ENCODE assay signal across 9 mouse cellular contexts in the genomic region with DNA sequence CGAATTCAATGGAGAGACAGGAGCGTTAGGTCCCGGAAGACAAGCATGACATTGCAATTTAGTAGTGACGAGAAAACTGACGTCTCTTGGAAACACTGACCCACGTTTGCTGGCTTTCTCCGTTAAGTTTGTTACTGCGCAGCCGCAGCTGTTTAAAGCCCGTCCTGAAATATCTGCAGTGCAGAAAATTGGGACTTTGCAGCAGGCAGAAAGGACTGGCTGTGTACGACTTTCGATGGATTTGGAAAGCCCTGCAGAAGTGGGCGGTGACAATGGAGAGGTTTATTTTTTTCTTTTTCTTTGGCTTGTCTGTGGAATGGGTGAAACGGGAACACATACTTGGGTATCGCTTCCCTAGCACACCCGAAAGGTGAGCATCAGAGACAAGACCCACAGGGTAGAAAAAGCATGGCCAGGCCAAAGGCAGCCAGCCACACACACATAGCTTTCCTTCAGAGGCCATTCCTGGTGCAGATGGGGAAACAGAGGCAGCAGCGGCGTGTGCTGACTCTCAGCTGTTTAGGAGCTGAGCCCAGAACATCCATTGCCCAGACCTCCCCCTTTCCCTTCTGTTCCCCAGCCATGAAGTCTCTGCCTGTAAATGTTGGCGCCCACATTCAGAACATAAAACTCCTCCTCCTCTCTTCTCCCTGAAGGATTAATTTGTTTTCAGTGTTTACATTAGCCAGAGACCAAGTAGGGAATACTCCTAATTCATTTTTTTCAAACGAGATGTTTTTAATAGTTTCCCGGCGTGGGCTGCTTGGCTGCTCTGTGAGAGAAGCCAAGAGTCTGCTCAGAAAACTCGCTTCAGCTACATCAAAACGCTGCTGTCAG.
A peak's percentile ranks its signal among the peaks of the same experiment; 100 is the strongest.
DNase-seq lines count a peak whose midpoint lies in the region; ATAC-seq and TF ChIP-seq lines count a peak whose summit lies in the region.
"Had no signal": no experiment of that assay in that cellular context is flagged by ENCODE, and none has a peak within 500 bp of the region (broad histone marks: within the 10 kb centered on the region; RNA-seq: fewer than 3 reads in every experiment).

No protein-coding gene starts in this region.

- H3K27ac ChIP-seq in limb, embryonic 14.5 days (replicated peaks; ENCODE audit: low read depth, low read length): no peak overlapping the region
- H3K27ac ChIP-seq in limb, embryonic 10.5 days: no peak overlapping the region
- H3K27ac ChIP-seq in embryonic facial prominence, embryonic 13.5 days: no peak overlapping the region
- peak overlapping the region; percentile 90 for H3K27ac ChIP-seq in layer of hippocampus, adult 2 months
- H3K27ac ChIP-seq in neural tube, embryonic 15.5 days (replicated peaks): no peak overlapping the region
- no peak overlapping the region for H3K27ac ChIP-seq in heart, embryonic 12.5 days (ENCODE audit: poor library complexity, severe bottlenecking)
- H3K27ac ChIP-seq in kidney, embryonic 14.5 days (ENCODE audit: low read depth, low read length): no peak overlapping the region

- TF ChIP-seq CTCF in layer of hippocampus, adult 2 months (conservative IDR thresholded peaks at IDR 0.05): no peak

- H3K4me3 ChIP-seq in limb, embryonic 14.5 days (replicated peaks; ENCODE audit: low read length): no peak overlapping the region
- no peak overlapping the region for H3K4me3 ChIP-seq in limb, embryonic 10.5 days
- H3K4me3 ChIP-seq in embryonic facial prominence, embryonic 13.5 days: peak overlapping the region; percentile 3
- H3K4me3 ChIP-seq in layer of hippocampus, adult 2 months: peak overlapping the region; percentile 13
- peak overlapping the region; percentile 9; the same call in 1 of the 2 replicates for H3K4me3 ChIP-seq in neural tube, embryonic 15.5 days (replicated peaks)
- no peak overlapping the region for H3K4me3 ChIP-seq in heart, embryonic 12.5 days
- H3K4me3 ChIP-seq in kidney, embryonic 14.5 days (ENCODE audit: low read length): no peak overlapping the region

- TF ChIP-seq POLR2A in limb, embryonic 14.5 days (IDR thresholded peaks at IDR 0.05; ENCODE audit: borderline replicate concordance, extremely low read depth, insufficient read depth, insufficient read length): no peak

- ATAC-seq in limb, embryonic 14.5 days (ENCODE audit: low FRiP score, low read depth): no peak
- ATAC-seq in embryonic facial prominence, embryonic 13.5 days (ENCODE audit: insufficient number of reproducible peaks, insufficient read depth, low FRiP score, low TSS enrichment, low read depth): no peak
- no peak for ATAC-seq in neural tube, embryonic 15.5 days (ENCODE audit: low FRiP score)
- no peak for ATAC-seq in heart, embryonic 12.5 days (ENCODE audit: insufficient number of reproducible peaks, low FRiP score)
- ATAC-seq in kidney, embryonic 14.5 days (ENCODE audit: low FRiP score, low TSS enrichment): no peak; the same call in 1 of the 2 replicates

- H3K27me3 ChIP-seq in limb, embryonic 14.5 days (ENCODE audit: control insufficient read depth, insufficient read depth, low read length): no peaks in the 10 kb centered on the region
- H3K27me3 ChIP-seq in limb, embryonic 10.5 days (ENCODE audit: low read depth, poor library complexity, severe bottlenecking): no peaks in the 10 kb centered on the region
- peaks cover 7% of the 10 kb centered on the region; the same call in 1 of the 2 replicates for H3K27me3 ChIP-seq in embryonic facial prominence, embryonic 13.5 days
- H3K27me3 ChIP-seq in neural tube, embryonic 15.5 days (replicated peaks): no peaks in the 10 kb centered on the region
- peaks cover 7% of the 10 kb centered on the region; the same call in 1 of the 2 replicates for H3K27me3 ChIP-seq in heart, embryonic 12.5 days (replicated peaks)
- no peaks in the 10 kb centered on the region for H3K27me3 ChIP-seq in kidney, embryonic 14.5 days (ENCODE audit: control insufficient read depth, insufficient read depth, low read length)

- no peaks in the 10 kb centered on the region for H3K4me1 ChIP-seq in limb, embryonic 14.5 days (ENCODE audit: control insufficient read depth, insufficient read depth, low read length)
- H3K4me1 ChIP-seq in limb, embryonic 10.5 days: no peaks in the 10 kb centered on the region
- H3K4me1 ChIP-seq in embryonic facial prominence, embryonic 13.5 days: peaks cover 16% of the 10 kb centered on the region
- peaks cover 19% of the 10 kb centered on the region for H3K4me1 ChIP-seq in neural tube, embryonic 15.5 days
- H3K4me1 ChIP-seq in heart, embryonic 12.5 days (replicated peaks): no peaks in the 10 kb centered on the region
- no peaks in the 10 kb centered on the region for H3K4me1 ChIP-seq in kidney, embryonic 14.5 days (ENCODE audit: control insufficient read depth, insufficient read depth, low read length)

- H3K9ac ChIP-seq in limb, embryonic 14.5 days (ENCODE audit: low read depth, low read length, severe bottlenecking): no peak overlapping the region
- H3K9ac ChIP-seq in embryonic facial prominence, embryonic 13.5 days: no peak overlapping the region; the same call in 1 of the 2 replicates
- no peak overlapping the region; the same call in 1 of the 2 replicates for H3K9ac ChIP-seq in neural tube, embryonic 15.5 days (replicated peaks)
- no peak overlapping the region for H3K9ac ChIP-seq in heart, embryonic 12.5 days
- no peak overlapping the region for H3K9ac ChIP-seq in kidney, embryonic 14.5 days (ENCODE audit: low read depth, low read length)

- H3K4me2 ChIP-seq in limb, embryonic 14.5 days (replicated peaks; ENCODE audit: low read depth, low read length, severe bottlenecking): no peak overlapping the region
- H3K4me2 ChIP-seq in embryonic facial prominence, embryonic 13.5 days: peak overlapping the region; percentile 43
- H3K4me2 ChIP-seq in neural tube, embryonic 15.5 days: peak overlapping the region; percentile 48
- no peak overlapping the region for H3K4me2 ChIP-seq in heart, embryonic 12.5 days
- no peak overlapping the region for H3K4me2 ChIP-seq in kidney, embryonic 14.5 days (replicated peaks; ENCODE audit: low read depth, low read length)

- DNase-seq in limb, embryonic 14.5 days (ENCODE audit: low spot score): peak; percentile 5
- no peak for DNase-seq in limb, embryonic 10.5 days (ENCODE audit: low spot score)
- peak; percentile 40 to 64 for DNase-seq in layer of hippocampus, adult 2 months (ENCODE audit: low spot score in 2 of 2)
- no peak for DNase-seq in retina, postnatal 1 day
- DNase-seq: thymus, postnatal 36 days had no signal

- no peaks in the 10 kb centered on the region for H3K9me3 ChIP-seq in limb, embryonic 14.5 days (ENCODE audit: control insufficient read depth, low read length)
- no peaks in the 10 kb centered on the region for H3K9me3 ChIP-seq in limb, embryonic 10.5 days (replicated peaks)
- no peaks in the 10 kb centered on the region for H3K9me3 ChIP-seq in embryonic facial prominence, embryonic 13.5 days
- H3K9me3 ChIP-seq in neural tube, embryonic 15.5 days (replicated peaks): no peaks in the 10 kb centered on the region
- no peaks in the 10 kb centered on the region; the same call in 1 of the 2 replicates for H3K9me3 ChIP-seq in heart, embryonic 12.5 days (replicated peaks)
- peaks cover 4% of the 10 kb centered on the region; the same call in 1 of the 2 replicates for H3K9me3 ChIP-seq in kidney, embryonic 14.5 days (ENCODE audit: control insufficient read depth, low read length)

- WGBS in limb, embryonic 14.5 days: 75% methylated on average over 24 of the region's 24 CpGs
- WGBS in limb, embryonic 10.5 days: 87% methylated on average over 24 of the region's 24 CpGs
- 55% methylated on average over 24 of the region's 24 CpGs for WGBS in embryonic facial prominence, embryonic 13.5 days
- 50% methylated on average over 24 of the region's 24 CpGs for WGBS in neural tube, embryonic 15.5 days
- WGBS in heart, embryonic 12.5 days: 80% methylated on average over 24 of the region's 24 CpGs
- WGBS in kidney, embryonic 14.5 days: 71% methylated on average over 24 of the region's 24 CpGs

- no peaks in the 10 kb centered on the region for H3K36me3 ChIP-seq in limb, embryonic 14.5 days (ENCODE audit: control insufficient read depth, insufficient read depth, low read length)
- no peaks in the 10 kb centered on the region for H3K36me3 ChIP-seq in limb, embryonic 10.5 days
- H3K36me3 ChIP-seq in embryonic facial prominence, embryonic 13.5 days: no peaks in the 10 kb centered on the region
- no peaks in the 10 kb centered on the region for H3K36me3 ChIP-seq in neural tube, embryonic 15.5 days
- H3K36me3 ChIP-seq in heart, embryonic 12.5 days: no peaks in the 10 kb centered on the region
- no peaks in the 10 kb centered on the region for H3K36me3 ChIP-seq in kidney, embryonic 14.5 days (ENCODE audit: control insufficient read depth, insufficient read depth, low read length)

Comparison
In these comparisons a context has a peak if more than half of its experiments do, and no peak if none do; other contexts are left out.
1. DNase-seq: peak in limb, embryonic 14.5 days (single experiment) and layer of hippocampus, adult 2 months (2 of 2); none in limb, embryonic 10.5 days (single experiment) and retina, postnatal 1 day (single experiment).
2. H3K4me2 ChIP-seq: peak in embryonic facial prominence, embryonic 13.5 days (single experiment) and neural tube, embryonic 15.5 days (single experiment); none in limb, embryonic 14.5 days (single experiment), heart, embryonic 12.5 days (single experiment) and kidney, embryonic 14.5 days (single experiment).
3. H3K4me3 ChIP-seq: peak in embryonic facial prominence, embryonic 13.5 days (single experiment), layer of hippocampus, adult 2 months (single experiment) and neural tube, embryonic 15.5 days (single experiment); none in limb, embryonic 14.5 days (single experiment), limb, embryonic 10.5 days (single experiment), heart, embryonic 12.5 days (single experiment) and kidney, embryonic 14.5 days (single experiment).